Mouse (Mus musculus) limb, embryonic 13.5 days (tissue): ENCODE measurements around the gene Nrtn. TPM values are rescaled to one million over a fixed set of nuclear protein-coding genes. Genes with fewer than 3 reads are reported as not detected.

Source experiments
- ATAC-seq: fragments of 200-750 bp; cut with Nextera tagmentation; 2 replicates; pipeline ENCODE4 v1.8.0; 2017; ENCODE audit warnings: low read depth, moderate number of reproducible peaks, moderate TSS enrichment; ENCODE audit not compliant: low FRiP score
- H3K27ac ChIP-seq: fragments of 300-500 bp; sonication (generic); 2 replicates; pipeline ENCODE4 v1.5.1; 2015; ENCODE audit warnings: inconsistent platforms, mild to moderate bottlenecking, moderate library complexity
- H3K27me3 ChIP-seq: fragments of 300-500 bp; sonication (generic); 2 replicates; pipeline ENCODE4 v1.6.1; 2015; ENCODE audit warnings: mild to moderate bottlenecking, inconsistent platforms
- H3K36me3 ChIP-seq: fragments of 300-500 bp; sonication (generic); 2 replicates; pipeline ENCODE4 v1.6.1; 2015; ENCODE audit warnings: inconsistent platforms, mild to moderate bottlenecking, moderate library complexity
- H3K4me1 ChIP-seq: fragments of 300-500 bp; sonication (generic); 2 replicates; pipeline ENCODE4 v1.6.1; 2015; ENCODE audit warnings: inconsistent platforms
- H3K4me2 ChIP-seq: fragments of 300-500 bp; sonication (generic); replicated peaks from 2 replicates; pipeline ENCODE4 v1.6.1; 2015; ENCODE audit warnings: inconsistent platforms, mild to moderate bottlenecking, moderate library complexity
- H3K4me3 ChIP-seq: fragments of 300-500 bp; sonication (generic); 2 replicates; pipeline ENCODE4 v1.5.1; 2015; ENCODE audit warnings: moderate library complexity, mild to moderate bottlenecking, inconsistent platforms
- H3K9ac ChIP-seq: fragments of 300-500 bp; sonication (generic); 2 replicates; pipeline ENCODE4 v1.6.1; 2015; ENCODE audit warnings: mild to moderate bottlenecking, inconsistent platforms
- H3K9me3 ChIP-seq: fragments of 300-500 bp; sonication (generic); 2 replicates; pipeline ENCODE4 v1.6.1; 2016; ENCODE audit warnings: inconsistent platforms
- WGBS: fragments of 180-500 bp; shearing (Covaris S2); methylation state at CpG from one replicate; pipeline ENCODE4 v1.1.7; 2015; 5-methylcytosine and 5-hydroxymethylcytosine counted together
- polyA plus RNA-seq: library from polyadenylated mRNA; unstranded; fragments of >200 nt; fragmentation: Nextera tagmentation; extraction: Ambion mirVana; gene quantifications from 2 replicates; pipeline ENCODE4 v1.2.1, GENCODE M21; 2015

Gene Nrtn
- polyA plus RNA-seq, 1 experiment from 2014 or later = 14.1 TPM

- WGBS = 66% methylated on average over 2 of the region's 2 CpGs
- Histone ChIP-seq H3K9me3 (no peaks in the 10 kb centered on the region), H3K36me3 (peaks cover 8% of the 10 kb centered on the region; the same call in 1 of the 2 replicates), H3K4me2 (no peak overlapping the region), H3K9ac (no peak overlapping the region), H3K27ac (no peak overlapping the region), H3K27me3 (no peaks in the 10 kb centered on the region), H3K4me1 (peaks cover 37% of the 10 kb centered on the region), H3K4me3 (no peak overlapping the region)
- ATAC-seq = no peak
Observed at GRCm38 (mm10) chr17:56729656-56730055, 27.7 kb downstream of the Nrtn start.

DNA sequence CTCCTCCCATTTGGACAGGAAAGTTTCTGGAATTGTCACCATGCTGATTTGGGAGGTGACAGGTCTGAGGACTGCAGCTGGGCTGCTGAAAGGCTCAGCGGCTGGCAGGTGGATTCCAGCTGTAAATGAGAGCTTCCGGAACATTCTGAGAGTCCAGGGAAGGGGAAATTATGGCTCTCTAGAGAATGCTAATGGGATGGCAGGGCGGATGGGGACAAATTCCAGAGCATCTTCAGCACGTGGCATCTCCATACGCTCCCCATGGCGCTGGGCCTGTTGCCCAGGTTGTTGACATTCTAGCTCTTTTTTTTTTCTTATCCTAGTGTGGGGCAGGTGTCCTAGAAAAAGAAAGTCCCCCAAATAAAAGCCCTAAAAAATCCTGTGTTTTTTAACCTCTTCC, 28.2 kb downstream of the Nrtn start:
- H3K9me3 ChIP-seq = no peaks in the 10 kb centered on the region
- no peak overlapping the region for H3K27ac ChIP-seq
- H3K9ac ChIP-seq = no peak overlapping the region
- H3K4me2 ChIP-seq = no peak overlapping the region
- H3K36me3 ChIP-seq = peaks cover 8% of the 10 kb centered on the region; the same call in 1 of the 2 replicates
- H3K4me1 ChIP-seq = peaks cover 42% of the 10 kb centered on the region
- no peaks in the 10 kb centered on the region for H3K27me3 ChIP-seq
- no peak overlapping the region for H3K4me3 ChIP-seq
- no peak for ATAC-seq
- WGBS = 38% methylated on average over 6 of the region's 6 CpGs

- no peak overlapping the region for H3K27ac ChIP-seq
- no peak for ATAC-seq
Observed at GRCm38 (mm10) chr17:56728117-56728516, 29.2 kb downstream of the Nrtn start.

GRCm38 (mm10) chr17:56727659-56728058, 29.7 kb downstream of the Nrtn start:
- no peaks in the 10 kb centered on the region for H3K9me3 ChIP-seq
- H3K27me3 ChIP-seq = no peaks in the 10 kb centered on the region
- H3K9ac ChIP-seq = 0 out of 2 replicates have a peak overlapping the region, but pooled peaks have one; percentile 13
- H3K4me1 ChIP-seq = peaks cover 57% of the 10 kb centered on the region
- no peak for ATAC-seq
- H3K36me3 ChIP-seq = peaks cover 23% of the 10 kb centered on the region
- 0 out of 2 replicates have a peak overlapping the region, but pooled peaks have one; percentile 11 for H3K4me2 ChIP-seq
- peak overlapping the region; percentile 44 for H3K27ac ChIP-seq
- H3K4me3 ChIP-seq = no peak overlapping the region
- 8% methylated on average over 12 of the region's 12 CpGs for WGBS

More at GRCm38 (mm10) chr17:56728117-56728516, 29.2 kb downstream of the Nrtn start:
- 0 out of 2 replicates have a peak overlapping the region, but pooled peaks have one; percentile 1 for H3K9ac ChIP-seq
- peaks cover 18% of the 10 kb centered on the region for H3K36me3 ChIP-seq
- no peak overlapping the region for H3K4me3 ChIP-seq
- no peaks in the 10 kb centered on the region for H3K27me3 ChIP-seq
- H3K4me2 ChIP-seq = 0 out of 2 replicates have a peak overlapping the region, but pooled peaks have one; percentile 11
- H3K4me1 ChIP-seq = peaks cover 53% of the 10 kb centered on the region
- H3K9me3 ChIP-seq = no peaks in the 10 kb centered on the region
- 14% methylated on average over 12 of the region's 12 CpGs for WGBS

GRCm38 (mm10) chr17:56727029-56727649, 30.2 kb downstream of the Nrtn start:
- peaks cover 63% of the 10 kb centered on the region for H3K4me1 ChIP-seq
- ATAC-seq = 0 out of 2 replicates have a peak, but pooled peaks have one; percentile 13
- H3K4me3 ChIP-seq = no peak overlapping the region
- WGBS = 3% methylated on average over 7 of the region's 7 CpGs
- peaks cover 28% of the 10 kb centered on the region for H3K36me3 ChIP-seq
- no peaks in the 10 kb centered on the region for H3K27me3 ChIP-seq
- H3K9me3 ChIP-seq = no peaks in the 10 kb centered on the region
- H3K27ac ChIP-seq = peak overlapping the region; percentile 44
- H3K4me2 ChIP-seq = peak overlapping the region; percentile 2; the same call in 1 of the 2 replicates
- peak overlapping the region; percentile 21; the same call in 1 of the 2 replicates for H3K9ac ChIP-seq

DNA sequence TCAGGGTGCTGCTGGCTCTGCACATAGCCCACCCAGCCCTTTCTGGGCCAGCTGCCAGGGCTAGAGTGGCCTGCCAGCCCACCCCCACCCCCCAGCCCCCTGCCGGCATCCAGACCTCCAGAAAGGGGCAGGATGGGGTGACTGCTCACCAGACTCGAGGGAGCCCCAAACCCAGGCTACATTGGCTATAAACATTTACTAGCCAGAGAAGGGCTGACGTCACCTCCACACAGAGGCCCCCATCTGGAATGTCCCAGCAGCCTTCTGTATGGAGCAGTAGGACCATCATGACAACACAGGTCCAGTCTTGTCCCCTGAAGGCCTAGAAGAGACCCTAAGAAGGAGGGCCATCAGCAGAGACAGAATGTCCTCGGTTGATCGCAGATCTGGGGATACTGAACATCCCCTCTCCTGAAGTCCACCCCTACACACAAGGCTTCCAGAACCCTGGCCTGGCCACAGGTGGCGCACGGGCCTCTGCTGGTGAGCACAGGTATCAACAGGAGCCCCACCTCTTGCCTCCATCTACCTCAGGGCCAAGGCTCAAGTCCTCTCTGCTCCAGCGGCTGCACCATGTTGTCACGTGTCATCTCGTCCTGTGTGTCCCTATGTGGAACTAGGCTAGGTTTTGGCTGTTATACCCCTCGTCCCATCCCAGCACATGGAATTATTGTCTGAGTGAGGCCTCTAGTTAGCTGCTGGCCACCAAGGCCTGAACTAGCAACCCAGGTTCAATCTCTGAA, 33.7 kb downstream of the Nrtn start:
- H3K9ac ChIP-seq = peak overlapping the region; percentile 53; the same call in 1 of the 2 replicates
- no peaks in the 10 kb centered on the region for H3K27me3 ChIP-seq
- WGBS = 69% methylated on average over 11 of the region's 11 CpGs
- H3K27ac ChIP-seq = peak overlapping the region; percentile 69
- H3K4me3 ChIP-seq = 0 out of 2 replicates have a peak overlapping the region, but pooled peaks have one; percentile 0
- peaks cover 71% of the 10 kb centered on the region for H3K4me1 ChIP-seq
- no peaks in the 10 kb centered on the region for H3K9me3 ChIP-seq
- peak overlapping the region; percentile 28; the same call in 1 of the 2 replicates for H3K4me2 ChIP-seq
- peaks cover 45% of the 10 kb centered on the region for H3K36me3 ChIP-seq
- peak; percentile 57 for ATAC-seq

DNA sequence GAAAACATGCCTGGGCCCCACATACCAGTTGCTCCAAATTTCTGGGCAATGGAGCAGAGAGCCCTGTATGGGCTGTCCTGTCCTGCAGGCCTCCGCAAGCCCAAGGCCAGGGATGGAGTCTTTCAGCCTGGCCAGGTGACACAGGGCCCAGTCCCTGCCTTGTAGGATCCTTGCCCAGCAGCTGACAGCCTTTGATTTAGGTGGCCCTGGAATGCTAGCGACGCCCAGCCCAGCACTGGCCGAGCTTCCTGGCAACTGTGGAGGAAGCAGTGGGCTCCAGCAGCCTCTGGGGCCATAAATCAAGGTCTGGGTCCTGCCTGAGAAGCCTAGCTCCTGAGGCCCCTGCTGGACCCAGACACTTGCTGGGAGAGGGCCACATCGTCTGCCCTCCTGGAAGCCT, 34.9 kb downstream of the Nrtn start:
- Histone ChIP-seq H3K27ac (peak overlapping the region; percentile 58), H3K9me3 (no peaks in the 10 kb centered on the region), H3K27me3 (no peaks in the 10 kb centered on the region), H3K4me1 (peaks cover 66% of the 10 kb centered on the region), H3K36me3 (peaks cover 45% of the 10 kb centered on the region), H3K4me2 (no peak overlapping the region; the same call in 1 of the 2 replicates), H3K9ac (peak overlapping the region; percentile 53), H3K4me3 (no peak overlapping the region)
- 30% methylated on average over 5 of the region's 5 CpGs for WGBS
- no peak for ATAC-seq

DNA sequence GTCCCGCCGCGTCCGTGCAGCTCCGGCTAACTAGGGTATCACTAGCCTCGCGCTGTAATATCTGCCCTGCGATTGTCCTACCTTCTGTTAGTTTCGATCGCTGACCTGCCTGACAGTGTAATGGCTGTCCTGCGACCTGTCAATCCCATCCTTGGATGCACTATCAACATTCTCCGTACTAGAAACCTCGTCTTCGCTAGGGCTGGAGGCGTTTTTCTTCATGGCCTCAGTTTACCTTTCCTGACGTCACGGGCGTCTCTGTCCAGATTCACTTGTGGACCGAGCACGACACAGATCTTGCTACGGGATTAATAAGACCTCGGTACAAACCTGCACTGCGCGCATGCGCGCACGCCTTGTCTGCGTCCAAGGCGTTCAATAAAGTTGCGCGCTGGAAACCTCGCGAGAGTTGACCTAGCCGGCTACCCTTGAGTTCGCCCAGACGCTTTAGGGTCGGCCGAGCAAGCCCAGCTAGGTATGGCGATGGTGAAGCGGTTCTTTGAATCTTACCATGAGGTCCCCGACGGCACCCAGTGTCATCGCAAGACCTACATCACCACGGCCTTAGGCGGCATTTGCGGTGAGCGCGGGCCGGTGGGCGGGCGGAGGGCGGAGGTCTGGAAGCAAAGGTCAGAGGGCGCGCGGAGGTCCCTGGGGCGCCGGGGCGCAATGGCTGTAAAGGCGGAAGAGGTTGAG, 39.8 kb downstream of the Nrtn start, which contains the start of the genes Ndufa11 and Vmac:
TSS of gene Ndufa11 (plus strand) at position 405 of the 696 bp plus-strand sequence.
TSS of gene Vmac (minus strand) at position 660 of the 696 bp plus-strand sequence.
- H3K4me3 ChIP-seq = peak within 1 kb of the TSS; percentile 67
- H3K27ac ChIP-seq = peak within 1 kb of the TSS; percentile 80
- WGBS = under 1% methylated on average over 59 of the region's 59 CpGs
- H3K4me2 ChIP-seq = peak within 1 kb of the TSS; percentile 80
- peaks cover 44% of the 10 kb centered on the region for H3K4me1 ChIP-seq
- no peaks in the 10 kb centered on the region for H3K9me3 ChIP-seq
- H3K36me3 ChIP-seq = peaks cover 41% of the 10 kb centered on the region
- peak within 1 kb of the TSS; percentile 89 for H3K9ac ChIP-seq
- no peaks in the 10 kb centered on the region for H3K27me3 ChIP-seq
- peak; percentile 70 for ATAC-seq

DNA sequence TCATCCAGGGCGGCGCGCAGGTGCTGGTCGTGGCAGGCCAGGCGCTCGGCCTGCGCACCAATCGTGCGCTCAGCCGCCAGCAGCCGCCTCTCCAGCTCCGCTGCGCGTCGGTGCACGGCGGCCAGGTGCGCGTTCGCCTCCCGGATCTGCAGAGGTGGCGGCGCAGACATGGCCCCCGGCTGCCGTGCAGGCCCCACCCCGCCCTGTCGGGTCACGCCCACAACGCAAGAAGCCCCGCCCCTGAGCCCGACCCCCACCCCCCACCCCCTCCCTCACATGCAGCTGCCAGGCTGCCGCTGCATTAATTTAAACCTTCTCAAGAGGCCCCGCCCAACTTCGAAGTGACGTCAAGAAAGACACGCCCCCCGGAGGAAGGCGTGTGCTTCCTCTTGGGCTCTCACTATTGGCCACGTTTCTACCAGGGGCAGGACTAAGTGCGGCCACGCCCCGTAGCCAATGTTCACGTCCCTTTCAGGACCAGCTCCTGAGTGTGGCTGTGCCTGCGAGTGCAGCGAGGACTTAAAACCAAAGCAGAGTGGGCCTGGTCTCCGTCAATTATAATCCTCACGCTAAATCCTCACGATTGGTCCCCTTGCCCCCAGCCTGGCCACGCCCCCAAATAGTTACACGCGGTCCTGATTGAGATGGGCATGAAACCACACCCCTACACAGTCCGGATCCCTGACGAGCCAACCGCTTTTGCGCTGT, 40.5 kb downstream of the Nrtn start:
- no peaks in the 10 kb centered on the region for H3K9me3 ChIP-seq
- H3K4me3 ChIP-seq = peak overlapping the region; percentile 67
- H3K27me3 ChIP-seq = no peaks in the 10 kb centered on the region
- WGBS = under 1% methylated on average over 55 of the region's 55 CpGs
- H3K36me3 ChIP-seq = peaks cover 41% of the 10 kb centered on the region
- ATAC-seq = peak; percentile 95
- peak overlapping the region; percentile 80 for H3K4me2 ChIP-seq
- peak overlapping the region; percentile 80 for H3K27ac ChIP-seq
- H3K9ac ChIP-seq = peak overlapping the region; percentile 89
- H3K4me1 ChIP-seq = peaks cover 37% of the 10 kb centered on the region

DNA sequence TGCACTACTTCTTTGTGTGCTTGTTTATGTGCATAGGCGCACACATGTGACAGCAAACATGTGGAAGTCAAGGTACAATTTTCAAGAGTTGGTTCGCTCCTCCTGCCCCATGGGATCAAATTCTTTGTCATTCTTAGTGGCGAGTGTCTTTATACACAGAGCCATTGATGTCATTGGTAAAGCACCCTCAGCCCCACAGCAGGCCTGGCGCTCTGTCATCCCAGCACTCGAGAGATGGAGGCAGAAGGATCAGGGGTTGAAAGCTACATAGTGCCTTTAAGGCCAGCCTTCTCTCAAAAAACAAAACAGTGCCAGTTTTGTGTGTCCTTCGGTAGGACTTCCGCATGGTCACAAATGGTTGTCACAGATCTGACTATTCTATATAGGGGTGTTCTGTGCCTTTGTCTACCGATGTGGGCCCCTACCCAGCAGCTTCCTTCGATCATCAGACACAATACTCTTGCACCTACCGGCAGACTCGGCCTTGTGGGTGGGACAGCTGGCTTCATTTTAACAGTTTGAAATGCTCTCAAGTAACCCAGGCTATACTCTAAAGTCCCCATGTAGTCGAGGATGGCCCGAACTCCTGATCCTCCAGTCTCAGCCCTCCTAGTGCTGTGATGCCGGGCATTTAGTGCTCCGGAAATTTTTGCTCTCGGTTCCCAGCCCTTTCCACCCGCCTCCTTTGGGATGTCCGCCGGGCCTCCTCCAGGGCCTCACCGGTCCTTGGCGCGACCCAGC, 41.2 kb downstream of the Nrtn start:
- ATAC-seq = no peak
- Histone ChIP-seq H3K4me1 (peaks cover 35% of the 10 kb centered on the region), H3K27me3 (no peaks in the 10 kb centered on the region)

More for the DNA sequence above, 41.2 kb downstream of the Nrtn start:
- 26% methylated on average over 22 of the region's 22 CpGs for WGBS
- H3K9me3 ChIP-seq = no peaks in the 10 kb centered on the region
- peaks cover 41% of the 10 kb centered on the region for H3K36me3 ChIP-seq
- H3K4me2 ChIP-seq = peak overlapping the region; percentile 80
- peak overlapping the region; percentile 67 for H3K4me3 ChIP-seq
- peak overlapping the region; percentile 80 for H3K27ac ChIP-seq
- H3K9ac ChIP-seq = peak overlapping the region; percentile 84
